Mouse (Mus musculus) neural tube, embryonic 11.5 days (tissue): ENCODE results near the gene Rgma. TPM values are rescaled to one million over a fixed set of nuclear protein-coding genes. Genes with fewer than 3 reads are reported as not detected.

Experiments
- ATAC-seq: fragments of 200-750 bp; cut with Nextera tagmentation; 2 replicates; pipeline ENCODE4 v1.8.0; 2017; ENCODE audit warnings: moderate number of reproducible peaks, mild to moderate bottlenecking, moderate TSS enrichment, moderate library complexity; ENCODE audit not compliant: insufficient read depth, low FRiP score, low TSS enrichment
- DNase-seq: peaks from one replicate; pipeline ENCODE4 v3.0.0-alpha.2; 2015; ENCODE audit warnings: low spot score
- H3K27ac ChIP-seq: fragments of 300-500 bp; sonication (generic); 2 replicates; pipeline ENCODE4 v1.5.1; 2014; ENCODE audit warnings: low read depth, mild to moderate bottlenecking, low read length
- H3K27me3 ChIP-seq: fragments of 300-500 bp; sonication (generic); 2 replicates; pipeline ENCODE4 v1.6.1; 2014; ENCODE audit warnings: mild to moderate bottlenecking, low read length, mixed read lengths; ENCODE audit not compliant: control insufficient read depth, insufficient read depth
- H3K36me3 ChIP-seq: fragments of 300-500 bp; sonication (generic); 2 replicates; pipeline ENCODE4 v1.6.1; 2014; ENCODE audit warnings: mild to moderate bottlenecking, low read length, moderate library complexity, mixed read lengths; ENCODE audit not compliant: control insufficient read depth, insufficient read depth
- H3K4me1 ChIP-seq: fragments of 300-500 bp; sonication (generic); 2 replicates; pipeline ENCODE4 v1.6.1; 2014; ENCODE audit warnings: low read length, mixed read lengths; ENCODE audit not compliant: control insufficient read depth, insufficient read depth
- H3K4me2 ChIP-seq: fragments of 300-500 bp; sonication (generic); 2 replicates; pipeline ENCODE4 v1.6.1; 2014; ENCODE audit warnings: low read depth, mild to moderate bottlenecking, moderate library complexity
- H3K4me3 ChIP-seq: fragments of 300-500 bp; sonication (generic); 2 replicates; pipeline ENCODE4 v1.5.1; 2014; ENCODE audit warnings: low read depth, low read length
- H3K9ac ChIP-seq: fragments of 300-500 bp; sonication (generic); 2 replicates; pipeline ENCODE4 v1.6.1; 2014; ENCODE audit warnings: mild to moderate bottlenecking, low read length
- H3K9me3 ChIP-seq: fragments of 300-500 bp; sonication (generic); 2 replicates; pipeline ENCODE4 v1.6.1; 2016; ENCODE audit warnings: low read length; ENCODE audit not compliant: control insufficient read depth
- WGBS: fragments of 180-500 bp; shearing (Covaris S2); extraction: QIAGEN DNeasy Blood & Tissue Kit; methylation state at CpG from one replicate; pipeline ENCODE4 v1.1.7; 2014; 5-methylcytosine and 5-hydroxymethylcytosine counted together
- polyA plus RNA-seq: library from polyadenylated mRNA; unstranded; fragments of >200 nt; fragmentation: Nextera tagmentation; extraction: Ambion mirVana; gene quantifications from 2 replicates; pipeline ENCODE4 v1.2.1, GENCODE M21; 2014

The Rgma gene
- polyA plus RNA-seq, 1 experiment from 2014 or later = 48.9 TPM

GRCm38 (mm10) chr7:73357626-73358025 is 17.7 kb upstream of the Rgma start:
- ATAC-seq = no peak
- Histone ChIP-seq H3K9ac (no peak overlapping the region), H3K4me2 (no peak overlapping the region), H3K9me3 (no peaks in the 10 kb centered on the region), H3K4me3 (no peak overlapping the region), H3K27me3 (no peaks in the 10 kb centered on the region), H3K27ac (no peak overlapping the region), H3K4me1 (peaks cover 4% of the 10 kb centered on the region; the same call in 1 of the 2 replicates), H3K36me3 (no peaks in the 10 kb centered on the region)
- WGBS = 86% methylated on average over 2 of the region's 2 CpGs
- no peak for DNase-seq

GRCm38 (mm10) chr7:73365511-73365910 is 9.8 kb upstream of the Rgma start:
- Histone ChIP-seq H3K36me3 (no peaks in the 10 kb centered on the region), H3K4me1 (no peaks in the 10 kb centered on the region), H3K4me3 (no peak overlapping the region), H3K9ac (no peak overlapping the region), H3K27me3 (no peaks in the 10 kb centered on the region), H3K9me3 (no peaks in the 10 kb centered on the region), H3K4me2 (no peak overlapping the region), H3K27ac (no peak overlapping the region)
- no peak for ATAC-seq
- 77% methylated on average over 4 of the region's 4 CpGs for WGBS
- DNase-seq = no peak

DNA sequence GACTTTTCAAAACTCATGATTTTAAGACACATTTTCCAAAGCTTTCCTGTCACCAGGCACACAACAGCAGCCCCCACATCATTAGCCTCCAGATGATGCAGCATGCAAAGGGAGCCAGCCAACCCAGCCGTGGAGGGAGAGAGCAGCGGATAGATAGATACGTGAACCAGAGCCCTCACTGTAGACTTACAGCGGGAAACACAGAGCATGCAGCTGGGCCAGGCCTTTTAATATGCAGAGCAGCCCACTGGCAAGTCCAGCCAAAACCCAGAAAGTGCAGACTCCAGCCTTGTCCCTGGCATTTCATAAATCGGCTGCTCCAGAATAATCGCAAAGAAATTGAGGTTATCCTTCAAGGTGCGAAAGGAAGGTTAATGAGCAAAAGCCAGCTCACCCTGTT is 9.3 kb upstream of the Rgma start:
- no peak overlapping the region for H3K27ac ChIP-seq
- H3K9me3 ChIP-seq = no peaks in the 10 kb centered on the region
- no peaks in the 10 kb centered on the region for H3K27me3 ChIP-seq
- H3K4me3 ChIP-seq = no peak overlapping the region
- H3K36me3 ChIP-seq = no peaks in the 10 kb centered on the region
- DNase-seq (no peak), ATAC-seq (no peak)
- no peak overlapping the region for H3K4me2 ChIP-seq
- H3K9ac ChIP-seq = no peak overlapping the region
- no peaks in the 10 kb centered on the region for H3K4me1 ChIP-seq
- 65% methylated on average over 7 of the region's 7 CpGs for WGBS

DNA sequence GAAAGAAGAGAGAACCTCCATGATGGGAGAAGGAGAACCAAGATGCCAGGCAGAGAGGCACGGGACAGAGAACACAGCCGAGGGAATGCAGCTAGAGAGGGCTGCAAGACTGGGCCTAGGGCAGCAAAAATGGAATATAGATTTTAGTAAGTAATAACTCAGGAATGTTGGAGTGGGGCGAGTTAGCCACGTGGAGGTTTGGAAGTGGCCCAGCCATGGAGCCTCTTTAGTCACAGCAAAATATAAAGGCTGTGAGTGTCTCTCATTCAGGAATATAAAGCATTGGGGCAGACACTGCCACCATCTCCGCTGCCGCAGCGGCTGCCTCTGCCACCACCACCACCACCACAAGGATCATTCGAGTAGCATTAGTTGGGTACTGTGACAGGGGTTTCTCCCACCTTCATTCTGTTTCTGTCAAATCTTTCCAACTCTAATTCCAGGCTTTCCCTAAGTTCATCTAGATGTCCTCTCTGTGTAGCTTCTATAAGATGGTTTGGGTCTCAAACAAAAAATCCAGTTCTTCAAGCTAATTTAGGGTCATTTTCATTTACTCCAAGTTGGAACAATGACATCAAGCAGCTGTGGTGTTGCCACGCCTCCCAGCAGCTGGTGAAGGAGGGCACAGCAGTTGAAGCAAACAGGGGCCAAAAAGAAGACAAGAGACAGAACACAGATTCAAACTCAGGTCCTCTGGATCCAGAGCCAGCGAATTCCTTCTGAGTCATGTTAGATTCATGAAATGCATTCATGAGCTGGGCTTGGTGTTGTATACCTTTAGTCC is 7.4 kb upstream of the Rgma start:
- DNase-seq (no peak), ATAC-seq (no peak)
- no peak overlapping the region for H3K4me2 ChIP-seq
- no peak overlapping the region for H3K4me3 ChIP-seq
- no peaks in the 10 kb centered on the region for H3K9me3 ChIP-seq
- H3K27ac ChIP-seq = no peak overlapping the region
- 92% methylated on average over 10 of the region's 10 CpGs for WGBS
- H3K36me3 ChIP-seq = no peaks in the 10 kb centered on the region
- peaks cover 3% of the 10 kb centered on the region; the same call in 1 of the 2 replicates for H3K27me3 ChIP-seq
- H3K4me1 ChIP-seq = peaks cover 7% of the 10 kb centered on the region
- H3K9ac ChIP-seq = no peak overlapping the region

GRCm38 (mm10) chr7:73369992-73370391 is 5.3 kb upstream of the Rgma start:
- Histone ChIP-seq H3K4me2 (no peak overlapping the region), H3K27ac (no peak overlapping the region), H3K4me1 (peaks cover 7% of the 10 kb centered on the region), H3K4me3 (no peak overlapping the region), H3K36me3 (no peaks in the 10 kb centered on the region), H3K9me3 (no peaks in the 10 kb centered on the region), H3K9ac (no peak overlapping the region), H3K27me3 (peaks cover 3% of the 10 kb centered on the region; the same call in 1 of the 2 replicates)
- WGBS = 83% methylated on average over 4 of the region's 4 CpGs
- DNase-seq (no peak), ATAC-seq (no peak)

- no peak overlapping the region for H3K27ac ChIP-seq
- peak overlapping the region; percentile 29 for H3K4me2 ChIP-seq
- H3K4me1 ChIP-seq = peaks cover 7% of the 10 kb centered on the region
- no peaks in the 10 kb centered on the region for H3K9me3 ChIP-seq
- WGBS = 36% methylated on average over 10 of the region's 10 CpGs
- no peak for DNase-seq
- H3K27me3 ChIP-seq = peaks cover 3% of the 10 kb centered on the region; the same call in 1 of the 2 replicates
- no peak for ATAC-seq
- H3K36me3 ChIP-seq = no peaks in the 10 kb centered on the region
- H3K9ac ChIP-seq = no peak overlapping the region
- H3K4me3 ChIP-seq = no peak overlapping the region; the same call in 1 of the 2 replicates
These were observed 3.6 kb upstream of the Rgma start for GRCm38 (mm10) chr7:73371587-73372321.

GRCm38 (mm10) chr7:73372352-73372970 is 2.8 kb upstream of the Rgma start:
- Histone ChIP-seq H3K9ac (peak overlapping the region; percentile 26), H3K36me3 (no peaks in the 10 kb centered on the region), H3K9me3 (no peaks in the 10 kb centered on the region), H3K27ac (no peak overlapping the region), H3K4me3 (peak overlapping the region; percentile 12), H3K27me3 (peaks cover 3% of the 10 kb centered on the region; the same call in 1 of the 2 replicates), H3K4me2 (peak overlapping the region; percentile 29), H3K4me1 (peaks cover 9% of the 10 kb centered on the region)
- 3% methylated on average over 29 of the region's 29 CpGs for WGBS
- DNase-seq (peak; percentile 62), ATAC-seq (no peak)

- Histone ChIP-seq H3K9me3 (no peaks in the 10 kb centered on the region), H3K27ac (peak overlapping the region; percentile 93), H3K4me2 (peak overlapping the region; percentile 80), H3K9ac (peak overlapping the region; percentile 95), H3K4me3 (peak overlapping the region; percentile 84), H3K36me3 (no peaks in the 10 kb centered on the region), H3K27me3 (peaks cover 3% of the 10 kb centered on the region; the same call in 1 of the 2 replicates), H3K4me1 (peaks cover 22% of the 10 kb centered on the region)
- DNase-seq (peak; percentile 82), ATAC-seq (peak; percentile 81)
- WGBS = under 1% methylated on average over 14 of the region's 14 CpGs
These were observed 582 bp upstream of the Rgma start for GRCm38 (mm10) chr7:73374727-73375126.
